Mouse (Mus musculus): ENCODE results near the gene Itga2b.

Itga2b gene

GRCm38 (mm10) chr11:102469648-102470357, at the start of gene Itga2b:
Gene Itga2b (minus strand): TSS chr11:102470122.
- no peak for DNase-seq

GRCm38 (mm10) chr11:102514793-102515424, 45.0 kb upstream of the Itga2b start:
- no peak for DNase-seq

GRCm38 (mm10) chr11:102510226-102510625, 40.3 kb upstream of the Itga2b start:
- DNase-seq, result peak; percentile 16 to 37

- DNase-seq, result no peak
Measured at GRCm38 (mm10) chr11:102496732-102497131, 26.8 kb upstream of the Itga2b start.

- DNase-seq, result no peak
Measured at GRCm38 (mm10) chr11:102496206-102496605, 26.3 kb upstream of the Itga2b start.

GRCm38 (mm10) chr11:102495742-102496141, 25.8 kb upstream of the Itga2b start:
- DNase-seq, result no peak

GRCm38 (mm10) chr11:102495114-102495513, 25.2 kb upstream of the Itga2b start:
- DNase-seq, result no peak

GRCm38 (mm10) chr11:102494063-102494650, 24.2 kb upstream of the Itga2b start:
- DNase-seq, result no peak

GRCm38 (mm10) chr11:102493241-102493640, 23.3 kb upstream of the Itga2b start:
- no peak for DNase-seq

- no peak for DNase-seq
Measured at GRCm38 (mm10) chr11:102487901-102488300, 18.0 kb upstream of the Itga2b start.

GRCm38 (mm10) chr11:102486733-102487386, 16.9 kb upstream of the Itga2b start:
- DNase-seq, result peak; percentile 70 to 72

GRCm38 (mm10) chr11:102481779-102482178, 11.9 kb upstream of the Itga2b start:
- DNase-seq, result no peak

GRCm38 (mm10) chr11:102480897-102481296, 11.0 kb upstream of the Itga2b start:
- DNase-seq, result no peak

GRCm38 (mm10) chr11:102480111-102480510, 10.2 kb upstream of the Itga2b start:
- no peak for DNase-seq

- DNase-seq, result no peak
Measured at GRCm38 (mm10) chr11:102479581-102479980, 9.7 kb upstream of the Itga2b start.

GRCm38 (mm10) chr11:102478671-102479070, 8.7 kb upstream of the Itga2b start:
- no peak for DNase-seq

GRCm38 (mm10) chr11:102475027-102475426, 5.1 kb upstream of the Itga2b start:
- no peak for DNase-seq

- DNase-seq, result peak; percentile 93 to 94
Measured at GRCm38 (mm10) chr11:102467041-102467631, 2.8 kb downstream of the Itga2b start.

GRCm38 (mm10) chr11:102465713-102466436, 4.0 kb downstream of the Itga2b start:
- peak; percentile 41 to 63 for DNase-seq

GRCm38 (mm10) chr11:102464901-102465300, 5.0 kb downstream of the Itga2b start:
- no peak for DNase-seq

GRCm38 (mm10) chr11:102461764-102462163, 8.2 kb downstream of the Itga2b start:
- DNase-seq, result no peak

- DNase-seq, result no peak
Measured at GRCm38 (mm10) chr11:102460541-102460940, 9.4 kb downstream of the Itga2b start.

All from cerebellum, postnatal 14 days (tissue).